Comparison of ENCODE assay signal across 11 mouse cellular contexts in the genomic region with DNA sequence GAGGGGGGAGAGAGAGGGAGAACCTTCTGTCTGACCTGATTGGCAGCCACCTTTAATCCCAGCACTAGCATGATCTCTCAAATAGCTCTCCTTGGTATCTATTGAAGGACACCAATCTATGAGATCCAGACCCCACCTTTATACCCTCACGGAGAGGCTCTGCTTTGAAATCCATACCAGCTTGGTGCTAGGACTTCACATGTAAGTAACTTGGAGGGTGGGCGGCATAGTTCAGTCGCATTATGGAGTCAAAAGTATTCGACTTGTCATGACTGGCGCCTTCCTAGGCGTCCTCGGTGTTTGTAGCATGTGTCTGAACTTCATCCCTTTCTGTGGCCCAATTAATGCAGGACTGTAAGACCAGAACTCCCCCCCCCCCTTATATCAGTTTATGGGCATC. TPM values are rescaled to one million over a fixed set of nuclear protein-coding genes. Genes with fewer than 3 reads are reported as not detected.
DNase-seq lines count a peak whose midpoint lies in the region; ATAC-seq and TF ChIP-seq lines count a peak whose summit lies in the region.
"Had no signal": no experiment of that assay in that cellular context is flagged by ENCODE, and none has a peak within 500 bp of the region (broad histone marks: within the 10 kb centered on the region; RNA-seq: fewer than 3 reads in every experiment).

No protein-coding gene starts in this region.

- 92% methylated on average over 7 of the region's 7 CpGs for WGBS in kidney, embryonic 15.5 days
- 85% methylated on average over 7 of the region's 7 CpGs for WGBS in embryonic facial prominence, embryonic 15.5 days
- 85% methylated on average over 7 of the region's 7 CpGs for WGBS in liver, postnatal 0 days (ENCODE audit: insufficient replicate concordance)

- H3K27ac ChIP-seq in kidney, embryonic 15.5 days, result no peak overlapping the region
- H3K27ac ChIP-seq in embryonic facial prominence, embryonic 15.5 days (replicated peaks), result no peak overlapping the region
- no peak overlapping the region; the same call in 1 of the 2 replicates for H3K27ac ChIP-seq in liver, postnatal 0 days (ENCODE audit: low read depth)

- H3K27me3 ChIP-seq in kidney, embryonic 15.5 days, result no peaks in the 10 kb centered on the region
- no peaks in the 10 kb centered on the region for H3K27me3 ChIP-seq in embryonic facial prominence, embryonic 15.5 days
- no peaks in the 10 kb centered on the region for H3K27me3 ChIP-seq in liver, postnatal 0 days (ENCODE audit: insufficient read depth, low read length)
- H3K27me3 ChIP-seq: heart, embryonic 15.5 days had no signal

- no peak for ATAC-seq in CD4-positive, CD25-positive, alpha-beta regulatory T cell, adult 4 months
- ATAC-seq in kidney, embryonic 15.5 days (replicated peaks; ENCODE audit: low FRiP score), result no peak
- ATAC-seq in embryonic facial prominence, embryonic 15.5 days (ENCODE audit: insufficient number of reproducible peaks, low FRiP score, low TSS enrichment, low read depth), result no peak
- no peak for ATAC-seq in liver, postnatal 0 days

- no peaks in the 10 kb centered on the region for H3K9me3 ChIP-seq in kidney, embryonic 15.5 days (replicated peaks)
- no peaks in the 10 kb centered on the region for H3K9me3 ChIP-seq in embryonic facial prominence, embryonic 15.5 days (replicated peaks)
- H3K9me3 ChIP-seq in liver, postnatal 0 days (ENCODE audit: low read length), result no peaks in the 10 kb centered on the region
- H3K9me3 ChIP-seq: heart, embryonic 15.5 days had no signal

- peaks cover 16% of the 10 kb centered on the region for H3K36me3 ChIP-seq in kidney, embryonic 15.5 days
- H3K36me3 ChIP-seq in embryonic facial prominence, embryonic 15.5 days, result peaks cover 20% of the 10 kb centered on the region
- peaks cover 8% of the 10 kb centered on the region for H3K36me3 ChIP-seq in liver, postnatal 0 days (replicated peaks; ENCODE audit: insufficient read depth, low read length)

- H3K4me3 ChIP-seq in kidney, embryonic 15.5 days (replicated peaks), result peak overlapping the region; percentile 92; the same call in 1 of the 2 replicates
- no peak overlapping the region for H3K4me3 ChIP-seq in embryonic facial prominence, embryonic 15.5 days (replicated peaks)
- H3K4me3 ChIP-seq in liver, postnatal 0 days (ENCODE audit: low read depth, low read length), result peak overlapping the region; percentile 97; the same call in 1 of the 2 replicates

- no peak for TF ChIP-seq CTCF in liver, postnatal 0 days (IDR thresholded peaks at IDR 0.05; ENCODE audit: low read depth)

- H3K9ac ChIP-seq in kidney, embryonic 15.5 days, result no peak overlapping the region
- no peak overlapping the region for H3K9ac ChIP-seq in embryonic facial prominence, embryonic 15.5 days
- H3K9ac ChIP-seq in liver, postnatal 0 days (replicated peaks), result no peak overlapping the region

- peaks cover 28% of the 10 kb centered on the region for H3K4me1 ChIP-seq in kidney, embryonic 15.5 days
- peaks cover 26% of the 10 kb centered on the region for H3K4me1 ChIP-seq in embryonic facial prominence, embryonic 15.5 days
- peaks cover 17% of the 10 kb centered on the region for H3K4me1 ChIP-seq in liver, postnatal 0 days (ENCODE audit: insufficient read depth)

- no peak for TF ChIP-seq EP300 in liver, postnatal 0 days (IDR thresholded peaks at IDR 0.05; ENCODE audit: low read depth)

- H3K4me2 ChIP-seq in kidney, embryonic 15.5 days, result peak overlapping the region; percentile 68
- H3K4me2 ChIP-seq in embryonic facial prominence, embryonic 15.5 days (replicated peaks), result peak overlapping the region; percentile 53
- peak overlapping the region; percentile 81 for H3K4me2 ChIP-seq in liver, postnatal 0 days (ENCODE audit: low read depth, low read length)

- DNase-seq in CD4-positive, CD25-positive, alpha-beta regulatory T cell, adult 2 months (ENCODE audit: low read depth, low spot score), result peak; percentile 10
- no peak for DNase-seq in kidney, adult 18-20 months
- no peak for DNase-seq in liver, postnatal 0 days
- no peak for DNase-seq in adrenal gland, postnatal 10 days
- no peak for DNase-seq in layer of hippocampus, adult 18-20 months (ENCODE audit: low spot score in 2 of 2)

RNA-seq across cellular contexts. Expression of a gene that starts 1.1 kb away (rescaled TPM):
- 10 to 100 TPM; 12.1 to 12.7 TPM for polyA plus RNA-seq in CD4-positive, CD25-positive, alpha-beta regulatory T cell, adult 4 months (2017; shearing (Covaris generic))
- polyA plus RNA-seq in kidney, embryonic 15.5 days (2015; fragmentation: Nextera tagmentation; extraction: Ambion mirVana), result 53.2 and 53.9 TPM in 2 replicates
- 48.2 and 49.7 TPM in 2 replicates for polyA plus RNA-seq in embryonic facial prominence, embryonic 15.5 days (2015; fragmentation: Nextera tagmentation; extraction: Ambion mirVana)
- 12.8 and 15.6 TPM in 2 replicates for polyA plus RNA-seq in liver, postnatal 0 days (2015; fragmentation: Nextera tagmentation; extraction: Ambion mirVana)
- 10 to 100 TPM; 36.2 to 37.7 TPM for total RNA-seq in adrenal gland, postnatal 10 days (2021)
- total RNA-seq in layer of hippocampus, adult 18-20 months (2021), result 10 to 100 TPM; 38.8 to 39.5 TPM

RNA-seq across cellular contexts. Expression of a gene that starts 14.8 kb away (rescaled TPM):
- polyA plus RNA-seq in CD4-positive, CD25-positive, alpha-beta regulatory T cell, adult 4 months (2017; shearing (Covaris generic)), result not detected
- not detected in 2 replicates for polyA plus RNA-seq in kidney, embryonic 15.5 days (2015; fragmentation: Nextera tagmentation; extraction: Ambion mirVana)
- polyA plus RNA-seq in embryonic facial prominence, embryonic 15.5 days (2015; fragmentation: Nextera tagmentation; extraction: Ambion mirVana), result 0.12 and 0.20 TPM in 2 replicates
- polyA plus RNA-seq in liver, postnatal 0 days (2015; fragmentation: Nextera tagmentation; extraction: Ambion mirVana), result not detected in 2 replicates
- not detected for total RNA-seq in adrenal gland, postnatal 10 days (2021)
- total RNA-seq in layer of hippocampus, adult 18-20 months (2021), result 1 to 10 TPM in 1 of 2 experiments, under 1 TPM in 1; 0.41 to 1.3 TPM
- total RNA-seq: neutrophil, adult 5-6 weeks had no signal
- polyA plus RNA-seq: heart, embryonic 15.5 days had no signal

RNA-seq across cellular contexts. Expression of a gene that starts 46.5 kb away (rescaled TPM):
- polyA plus RNA-seq in CD4-positive, CD25-positive, alpha-beta regulatory T cell, adult 4 months (2017; shearing (Covaris generic)), result under 1 TPM in 1 of 2 experiments, not detected in 1; 0.77 TPM
- polyA plus RNA-seq in kidney, embryonic 15.5 days (2015; fragmentation: Nextera tagmentation; extraction: Ambion mirVana), result not detected in 2 replicates
- polyA plus RNA-seq in embryonic facial prominence, embryonic 15.5 days (2015; fragmentation: Nextera tagmentation; extraction: Ambion mirVana), result 0.41 TPM in 1 of 2 replicates, not detected in the other
- polyA plus RNA-seq in liver, postnatal 0 days (2015; fragmentation: Nextera tagmentation; extraction: Ambion mirVana), result not detected in 2 replicates
- total RNA-seq in adrenal gland, postnatal 10 days (2021), result not detected
- total RNA-seq in layer of hippocampus, adult 18-20 months (2021), result not detected
- total RNA-seq: left cerebral cortex, postnatal 10 days; neutrophil, adult 5-6 weeks had no signal
- polyA plus RNA-seq: heart, embryonic 15.5 days had no signal

RNA-seq across cellular contexts. Expression of a gene that starts 57.4 kb away (rescaled TPM):
- 100 to 1,000 TPM; 801 to 968 TPM for polyA plus RNA-seq in CD4-positive, CD25-positive, alpha-beta regulatory T cell, adult 4 months (2017; shearing (Covaris generic))
- polyA plus RNA-seq in kidney, embryonic 15.5 days (2015; fragmentation: Nextera tagmentation; extraction: Ambion mirVana), result 310 and 320 TPM in 2 replicates
- polyA plus RNA-seq in embryonic facial prominence, embryonic 15.5 days (2015; fragmentation: Nextera tagmentation; extraction: Ambion mirVana), result 173 and 186 TPM in 2 replicates
- 211 and 220 TPM in 2 replicates for polyA plus RNA-seq in liver, postnatal 0 days (2015; fragmentation: Nextera tagmentation; extraction: Ambion mirVana)
- 10 to 100 TPM; 38.6 to 40.1 TPM for total RNA-seq in adrenal gland, postnatal 10 days (2021)
- 10 to 100 TPM; 10.8 to 11.3 TPM for total RNA-seq in layer of hippocampus, adult 18-20 months (2021)
